Mouse (Mus musculus) limb, embryonic 12.5 days (tissue): Measurements from ENCODE around the gene Ltbp4. TPM values are rescaled to one million over a fixed set of nuclear protein-coding genes. Genes with fewer than 3 reads are reported as not detected.
A peak's percentile ranks its signal among the peaks of the same experiment; 100 is the strongest.

Experiments
- ATAC-seq: fragments of 200-750 bp; cut with Nextera tagmentation; 2 replicates; pipeline ENCODE4 v1.8.0; 2017; ENCODE audit warnings: low read depth, moderate TSS enrichment; ENCODE audit not compliant: insufficient number of reproducible peaks, insufficient read depth, low FRiP score, low TSS enrichment
- H3K27ac ChIP-seq: fragments of 300-500 bp; sonication (generic); 2 replicates; pipeline ENCODE4 v1.5.1; 2016; ENCODE audit warnings: mild to moderate bottlenecking, moderate library complexity
- H3K27me3 ChIP-seq: fragments of 300-500 bp; sonication (generic); 2 replicates; pipeline ENCODE4 v1.6.1; 2016; ENCODE audit warnings: mild to moderate bottlenecking, moderate library complexity
- H3K36me3 ChIP-seq: fragments of 300-500 bp; sonication (generic); 2 replicates; pipeline ENCODE4 v1.6.1; 2016; ENCODE audit warnings: mild to moderate bottlenecking, moderate library complexity
- H3K4me1 ChIP-seq: fragments of 300-500 bp; sonication (generic); replicated peaks from 2 replicates; pipeline ENCODE4 v1.6.1; 2016
- H3K4me2 ChIP-seq: fragments of 300-500 bp; sonication (generic); 2 replicates; pipeline ENCODE4 v1.6.1; 2016; ENCODE audit warnings: mild to moderate bottlenecking, moderate library complexity
- H3K4me3 ChIP-seq: fragments of 300-500 bp; sonication (generic); replicated peaks from 2 replicates; pipeline ENCODE4 v1.5.1; 2016; ENCODE audit warnings: mild to moderate bottlenecking
- H3K9ac ChIP-seq: fragments of 300-500 bp; sonication (generic); replicated peaks from 2 replicates; pipeline ENCODE4 v1.6.1; 2016; ENCODE audit warnings: mild to moderate bottlenecking, moderate library complexity
- H3K9me3 ChIP-seq: fragments of 300-500 bp; sonication (generic); 2 replicates; pipeline ENCODE4 v1.6.1; 2016; ENCODE audit warnings: mild to moderate bottlenecking, moderate library complexity
- WGBS: fragments of 180-500 bp; shearing (Covaris S2); methylation state at CpG from one replicate; pipeline ENCODE4 v1.1.7; 2016; 5-methylcytosine and 5-hydroxymethylcytosine counted together
- polyA plus RNA-seq: library from polyadenylated mRNA; unstranded; fragments of >200 nt; fragmentation: Nextera tagmentation; extraction: Ambion mirVana; gene quantifications from 2 replicates; pipeline ENCODE4 v1.2.1, GENCODE M21; 2016

Gene Ltbp4
- polyA plus RNA-seq, 1 experiment from 2014 or later: 15.8 TPM

- H3K9ac ChIP-seq: no peak overlapping the region
- peak overlapping the region; percentile 91 for H3K4me3 ChIP-seq
- H3K4me1 ChIP-seq: peaks cover 35% of the 10 kb centered on the region
- H3K9me3 ChIP-seq: no peaks in the 10 kb centered on the region
- 0 out of 2 replicates have a peak, but pooled peaks have one; percentile 4 for ATAC-seq
- H3K27me3 ChIP-seq: no peaks in the 10 kb centered on the region
- peak overlapping the region; percentile 77 for H3K4me2 ChIP-seq
- H3K27ac ChIP-seq: peak overlapping the region; percentile 57
- 2% methylated on average over 5 of the region's 6 CpGs for whole genome bisulfite sequencing
- peaks cover 18% of the 10 kb centered on the region for H3K36me3 ChIP-seq
Measured at GRCm38 (mm10) chr7:27257852-27258204, 79.7 kb downstream of the Ltbp4 start.

DNA sequence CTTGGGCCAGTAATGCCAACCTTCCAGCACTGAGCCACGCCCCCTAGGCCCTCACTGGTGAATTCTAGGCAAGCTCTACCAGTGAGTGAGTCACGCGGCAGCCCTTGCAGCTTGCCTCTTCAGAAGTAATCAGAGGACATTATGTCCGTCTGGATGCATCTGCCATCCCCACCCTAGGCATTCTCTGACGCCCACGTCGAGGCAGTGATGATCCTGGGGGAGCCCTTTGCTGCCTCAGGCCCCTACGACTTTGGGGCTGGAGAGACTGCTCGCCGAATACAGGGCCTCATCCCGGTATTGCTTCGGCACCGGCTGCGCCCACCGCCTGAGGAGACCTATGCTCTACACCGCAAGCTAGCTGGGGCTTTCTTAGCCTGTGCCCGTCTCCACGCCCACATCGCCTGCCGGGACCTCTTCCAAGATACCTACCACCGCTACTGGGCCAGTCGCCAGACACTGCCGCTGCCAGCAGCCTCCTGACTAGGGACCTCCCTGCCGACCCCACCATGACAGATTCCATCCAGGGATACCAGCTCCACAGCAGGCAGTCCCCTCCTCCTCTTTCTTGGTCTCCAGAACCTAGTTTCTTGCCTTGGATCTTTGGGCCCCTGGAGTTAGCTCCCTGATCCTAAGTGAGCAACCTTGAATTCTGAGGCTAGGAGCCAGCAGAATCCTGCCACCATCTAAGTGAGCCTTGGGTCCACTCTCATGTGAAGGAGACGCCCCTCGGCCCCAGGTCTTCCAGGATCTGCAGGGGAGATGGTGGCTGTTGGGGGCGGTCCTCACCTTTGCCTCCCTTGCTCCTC lies 80.2 kb downstream of the Ltbp4 start:
- Histone ChIP-seq H3K4me2 (peak overlapping the region; percentile 77), H3K4me1 (peaks cover 35% of the 10 kb centered on the region), H3K36me3 (peaks cover 18% of the 10 kb centered on the region), H3K4me3 (peak overlapping the region; percentile 91), H3K9me3 (no peaks in the 10 kb centered on the region), H3K9ac (no peak overlapping the region), H3K27ac (peak overlapping the region; percentile 53; the same call in 1 of the 2 replicates), H3K27me3 (no peaks in the 10 kb centered on the region)
- 17% methylated on average over 27 of the region's 27 CpGs for WGBS
- no peak for ATAC-seq

DNA sequence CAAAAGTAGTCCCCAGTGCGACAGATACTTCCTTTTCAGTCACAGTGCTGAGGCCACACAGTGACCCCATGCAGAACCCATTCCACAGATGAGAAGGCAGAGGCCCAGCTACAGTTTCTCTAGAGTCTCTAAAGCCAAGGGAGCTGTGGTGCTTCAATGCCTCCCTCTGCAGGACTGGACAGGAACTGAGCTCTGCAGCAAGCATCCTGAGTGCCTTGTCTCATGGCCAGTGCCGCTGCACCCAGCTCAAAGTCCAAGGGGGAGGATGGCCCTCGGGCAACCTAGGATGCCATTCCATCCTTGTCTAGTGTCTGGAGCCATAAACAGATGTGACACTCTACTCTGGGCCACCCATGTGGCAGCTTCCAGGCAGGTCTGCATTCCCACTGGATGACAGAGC lies 81.8 kb downstream of the Ltbp4 start:
- peaks cover 20% of the 10 kb centered on the region for H3K36me3 ChIP-seq
- no peaks in the 10 kb centered on the region for H3K9me3 ChIP-seq
- H3K4me1 ChIP-seq: peaks cover 33% of the 10 kb centered on the region
- no peak overlapping the region for H3K4me2 ChIP-seq
- H3K9ac ChIP-seq: no peak overlapping the region
- H3K27ac ChIP-seq: no peak overlapping the region
- 76% methylated on average over 3 of the region's 3 CpGs for WGBS
- ATAC-seq: no peak
- H3K27me3 ChIP-seq: no peaks in the 10 kb centered on the region
- no peak overlapping the region for H3K4me3 ChIP-seq

Other genes starting within 250 kb of the Ltbp4 start
- not detected in 2 replicates for gene Cyp2f2, start 217.8 kb downstream of the Ltbp4 start, polyA plus RNA-seq
- gene Cyp2t4, start 184.0 kb downstream of the Ltbp4 start, polyA plus RNA-seq: not detected in 2 replicates
- gene Egln2, start 170.9 kb downstream of the Ltbp4 start, polyA plus RNA-seq: 87.3 and 88.9 TPM in 2 replicates
- 59.8 and 60.0 TPM in 2 replicates for gene Rab4b, start 158.8 kb downstream of the Ltbp4 start, polyA plus RNA-seq
- 0.61 and 1.5 TPM in 2 replicates for gene Gm21983, start 156.6 kb downstream of the Ltbp4 start, polyA plus RNA-seq
- 23.8 and 42.8 TPM in 2 replicates for gene Mia, start 156.5 kb downstream of the Ltbp4 start, polyA plus RNA-seq
- gene BC024978, start 141.9 kb downstream of the Ltbp4 start, polyA plus RNA-seq: 4.0 and 4.1 TPM in 2 replicates
- gene Snrpa, start 141.4 kb downstream of the Ltbp4 start, polyA plus RNA-seq: 294 and 321 TPM in 2 replicates
- gene Itpkc, start 109.0 kb downstream of the Ltbp4 start, polyA plus RNA-seq: 9.3 and 9.5 TPM in 2 replicates
- gene Coq8b, start 104.7 kb downstream of the Ltbp4 start, polyA plus RNA-seq: 15.7 and 16.6 TPM in 2 replicates
- gene Numbl, start 79.3 kb downstream of the Ltbp4 start, polyA plus RNA-seq: 25.3 and 26.5 TPM in 2 replicates
- 59.5 and 59.9 TPM in 2 replicates for gene Shkbp1, start 18.3 kb upstream of the Ltbp4 start, polyA plus RNA-seq
- 0.42 TPM in 1 of 2 replicates, not detected in the other for gene Gm20479, start 19.7 kb upstream of the Ltbp4 start, polyA plus RNA-seq
- gene Sptbn4, start 110.0 kb upstream of the Ltbp4 start, polyA plus RNA-seq: 0.26 and 0.41 TPM in 2 replicates
- 34.1 and 38.8 TPM in 2 replicates for gene Blvrb, start 110.3 kb upstream of the Ltbp4 start, polyA plus RNA-seq
- 29.4 and 30.3 TPM in 2 replicates for gene Sertad3, start 136.1 kb upstream of the Ltbp4 start, polyA plus RNA-seq
- gene Sertad1, start 149.2 kb upstream of the Ltbp4 start, polyA plus RNA-seq: 29.4 and 30.4 TPM in 2 replicates
- 5.6 and 6.1 TPM in 2 replicates for gene Prx, start 161.6 kb upstream of the Ltbp4 start, polyA plus RNA-seq
- 0.60 and 0.97 TPM in 2 replicates for gene Hipk4, start 185.6 kb upstream of the Ltbp4 start, polyA plus RNA-seq
- gene Pld3, start 215.5 kb upstream of the Ltbp4 start, polyA plus RNA-seq: 59.7 and 68.5 TPM in 2 replicates
- gene 2310022A10Rik, start 215.5 kb upstream of the Ltbp4 start, polyA plus RNA-seq: 34.7 and 36.0 TPM in 2 replicates